Mouse (Mus musculus) heart, postnatal 0 days (tissue): ENCODE measurements at regions not wholly inside any gene's neighbourhood (a gene's known extent, or its start where the extent isn't known, plus 50 kb on each side); places are given as distances from the start of the nearest gene placed in this dataset.

ENCODE experiments used
- CTCF ChIP-seq: IDR thresholded peaks from 2 replicates; pipeline ENCODE4 v1.5.1; 2016; ENCODE audit warnings: antibody characterized with exemption, control low read depth, low read depth
- EP300 ChIP-seq: IDR thresholded peaks from 2 replicates; pipeline ENCODE4 v1.6.1; 2016; ENCODE audit warnings: antibody characterized with exemption, low read depth

DNA sequence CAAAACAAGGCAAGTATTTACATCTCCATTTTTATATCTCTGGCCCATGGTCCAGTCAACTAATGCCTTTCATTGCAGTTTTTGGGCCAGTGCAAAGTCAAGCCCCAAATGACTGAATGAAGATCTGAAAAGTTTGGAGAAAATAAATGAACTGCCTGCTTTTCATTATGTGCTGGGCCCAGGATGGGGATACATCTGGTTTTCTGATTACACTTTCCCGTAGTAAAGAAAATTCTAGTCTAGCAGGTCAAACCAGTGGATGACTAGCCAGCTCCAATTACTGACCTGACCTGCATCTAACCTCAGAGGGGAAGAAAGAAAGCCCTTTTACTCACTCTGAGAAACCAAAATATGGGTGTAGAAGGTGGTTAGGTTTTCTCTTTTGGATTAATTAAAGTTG lies 404.7 kb downstream of the Efnb2 start:
- no peak for TF ChIP-seq CTCF
- no peak for TF ChIP-seq EP300
